28 mouse cellular contexts compared by ENCODE assay signal in genomic region chr16:4097521-4097920, GRCm38 (mm10).
"Had no signal": no experiment of that assay in that cellular context is flagged by ENCODE, and none has a peak within 500 bp of the region (broad histone marks: within the 10 kb centered on the region; RNA-seq: fewer than 3 reads in every experiment).

No protein-coding gene starts in this region.

- ATAC-seq: hindbrain, postnatal 0 days; intestine, embryonic 16.5 days; liver, postnatal 0 days had no signal

- H3K9me3 ChIP-seq: heart, embryonic 10.5 days; heart, embryonic 13.5 days; heart, embryonic 15.5 days; hindbrain, embryonic 13.5 days; hindbrain, embryonic 15.5 days; kidney, embryonic 15.5 days; limb, embryonic 10.5 days; limb, embryonic 12.5 days; liver, embryonic 13.5 days; liver, embryonic 15.5 days had no signal

- H3K4me3 ChIP-seq: heart, embryonic 10.5 days; heart, embryonic 13.5 days; heart, embryonic 15.5 days; hindbrain, embryonic 13.5 days; hindbrain, embryonic 15.5 days; kidney, embryonic 15.5 days; limb, embryonic 10.5 days; limb, embryonic 12.5 days; liver, embryonic 13.5 days; liver, embryonic 15.5 days had no signal

- H3K4me2 ChIP-seq: heart, embryonic 13.5 days; heart, embryonic 15.5 days; hindbrain, embryonic 13.5 days; hindbrain, embryonic 15.5 days; kidney, embryonic 15.5 days; limb, embryonic 12.5 days; liver, embryonic 13.5 days; liver, embryonic 15.5 days had no signal

- DNase-seq: gastrocnemius, postnatal 14 days; gastrocnemius, postnatal 36 days; heart, adult 18-20 months; heart, postnatal 14 days; heart, postnatal 36 days; kidney, adult 11 months; kidney, adult 2 months; kidney, adult 9 months; kidney, postnatal 14 days; kidney, postnatal 36 days; layer of hippocampus, adult 9-11 months; layer of hippocampus, postnatal 36 days; liver; liver, embryonic 13.5 days; liver, postnatal 0 days; lung, adult 2 months had no signal

- H3K4me1 ChIP-seq: heart, embryonic 10.5 days; heart, embryonic 13.5 days; heart, embryonic 15.5 days; hindbrain, embryonic 13.5 days; hindbrain, embryonic 15.5 days; kidney, embryonic 15.5 days; limb, embryonic 10.5 days; limb, embryonic 12.5 days had no signal

- H3K27me3 ChIP-seq: heart, embryonic 13.5 days; heart, embryonic 15.5 days; hindbrain, embryonic 13.5 days; hindbrain, embryonic 15.5 days; kidney, embryonic 15.5 days; limb, embryonic 12.5 days; liver, embryonic 13.5 days; liver, embryonic 15.5 days had no signal

- H3K27ac ChIP-seq: heart, embryonic 10.5 days; heart, embryonic 13.5 days; heart, embryonic 15.5 days; hindbrain, embryonic 13.5 days; hindbrain, embryonic 15.5 days; hindbrain, postnatal 0 days; kidney, embryonic 15.5 days; kidney, postnatal 0 days; limb, embryonic 10.5 days; limb, embryonic 12.5 days; liver, embryonic 13.5 days; liver, embryonic 15.5 days had no signal

- H3K9ac ChIP-seq: heart, embryonic 13.5 days; heart, embryonic 15.5 days; hindbrain, embryonic 13.5 days; hindbrain, embryonic 15.5 days; kidney, embryonic 15.5 days; limb, embryonic 12.5 days; liver, embryonic 13.5 days; liver, embryonic 15.5 days; liver, postnatal 0 days had no signal
